Mouse (Mus musculus): ENCODE measurements around the gene Nfib. TPM values are rescaled to one million over a fixed set of nuclear protein-coding genes. Genes with fewer than 3 reads are reported as not detected.

Nfib gene
- total and polyA plus RNA-seq, 3 experiments: 0.04 to 0.11 (median 0.09) TPM

- H3K27ac ChIP-seq (ENCODE audit: insufficient read depth, low read depth): no peak overlapping the region
- TF ChIP-seq SMC3 (IDR thresholded peaks at IDR 0.05; ENCODE audit: low read depth, low read length): no peak
- no peak for TF ChIP-seq NELFE (IDR thresholded peaks at IDR 0.05; ENCODE audit: low read depth, low read length)
- TF ChIP-seq CHD2 (IDR thresholded peaks at IDR 0.05; ENCODE audit: low read length): no peak
- no peak for TF ChIP-seq MYC (IDR thresholded peaks at IDR 0.05; ENCODE audit: low read depth, low read length)
- TF ChIP-seq POLR2AphosphoS2 (IDR thresholded peaks at IDR 0.05; ENCODE audit: low read depth, low read length): no peak
- no peak for TF ChIP-seq CHD1 (IDR thresholded peaks at IDR 0.05; ENCODE audit: low read depth, low read length)
- TF ChIP-seq ZMIZ1 (IDR thresholded peaks at IDR 0.05; ENCODE audit: low read depth, low read length): no peak
- no peak for TF ChIP-seq NRF1 (IDR thresholded peaks at IDR 0.05; ENCODE audit: low read depth, low read length)
- TF ChIP-seq KAT2A (IDR thresholded peaks at IDR 0.05; ENCODE audit: insufficient replicate concordance, low read length): no peak
- no peak for TF ChIP-seq ELF1 (IDR thresholded peaks at IDR 0.05; ENCODE audit: low read depth, low read length)
- no peak for TF ChIP-seq MEF2A (IDR thresholded peaks at IDR 0.05; ENCODE audit: borderline replicate concordance, low read depth, low read length)
- TF ChIP-seq TBP (conservative IDR thresholded peaks at IDR 0.05; ENCODE audit: low read depth, low read length): no peak
- TF ChIP-seq PAX5 (IDR thresholded peaks at IDR 0.05; ENCODE audit: low read length): no peak
- no peak for TF ChIP-seq UBTF (IDR thresholded peaks at IDR 0.05; ENCODE audit: low read depth, low read length)
- TF ChIP-seq USF1 (IDR thresholded peaks at IDR 0.05; ENCODE audit: low read depth, low read length): no peak
- TF ChIP-seq ZKSCAN1 (IDR thresholded peaks at IDR 0.05; ENCODE audit: borderline replicate concordance, low read depth, low read length): no peak
- no peak for TF ChIP-seq JUN (IDR thresholded peaks at IDR 0.05; ENCODE audit: insufficient read depth, low read depth, low read length)
- no peaks in the 10 kb centered on the region for H3K9me3 ChIP-seq (replicated peaks; ENCODE audit: low read length)
- no peak overlapping the region for H3K4me3 ChIP-seq (replicated peaks in 1 of 3; ENCODE audit: low read depth in 2 of 3, low read length in 2 of 3, poor library complexity in 1 of 3)
- H3K27me3 ChIP-seq (replicated peaks): no peaks in the 10 kb centered on the region
- dilution Hi-C loops (cut with MboI; ENCODE audit: extremely low pct_ligation_motif_present, extremely low pct_unique_long_range_greater_than_20kb, low sequenced_read_pairs) (no loop called here), in situ Hi-C loops (cut with MboI; ENCODE audit: low pct_ligation_motif_present, low pct_unique_long_range_greater_than_20kb, low sequenced_read_pairs) (no loop called here)
- no peak for DNase-seq (ENCODE audit: extremely low read depth)
- H3K36me3 ChIP-seq (replicated peaks in 1 of 2; ENCODE audit: control insufficient read depth in 1 of 2, insufficient read depth in 1 of 2, low read length in 1 of 2): no peaks in the 10 kb centered on the region
- H3K4me2 ChIP-seq (ENCODE audit: insufficient read depth, low read depth, poor library complexity, severe bottlenecking): no peak overlapping the region
- H3K9ac ChIP-seq (ENCODE audit: insufficient read depth, low read depth): no peak overlapping the region
- no peaks in the 10 kb centered on the region for H3K79me2 ChIP-seq (replicated peaks; ENCODE audit: control insufficient read depth, extremely low read depth, insufficient read depth, poor library complexity, severe bottlenecking)
- H3K4me1 ChIP-seq (ENCODE audit: control insufficient read depth in 1 of 2, insufficient read depth in 2 of 2): peaks cover 5 to 24% of the 10 kb centered on the region in 2 experiments; a peak in 3 of 4 replicates
These were observed 414.2 kb downstream of the Nfib start for GRCm38 (mm10) chr4:82291174-82291847.

- H3K79me2 ChIP-seq (replicated peaks; ENCODE audit: control insufficient read depth, extremely low read depth, insufficient read depth, poor library complexity, severe bottlenecking): no peaks in the 10 kb centered on the region
- no peaks in the 10 kb centered on the region for H3K9me3 ChIP-seq (replicated peaks; ENCODE audit: low read length)
- H3K4me1 ChIP-seq (ENCODE audit: control insufficient read depth in 1 of 2, insufficient read depth in 2 of 2): peaks cover 5 to 23% of the 10 kb centered on the region in 2 experiments; a peak in 3 of 4 replicates
- H3K27me3 ChIP-seq (replicated peaks): no peaks in the 10 kb centered on the region
- TF ChIP-seq MAZ (IDR thresholded peaks at IDR 0.05; ENCODE audit: low read depth, low read length) (no peak), POLR2A (IDR thresholded peaks at IDR 0.05; ENCODE audit: low read depth, low read length) (no peak), CHD1 (IDR thresholded peaks at IDR 0.05; ENCODE audit: low read depth, low read length) (no peak), NRF1 (IDR thresholded peaks at IDR 0.05; ENCODE audit: low read depth, low read length) (no peak), ZNF384 (IDR thresholded peaks at IDR 0.05; ENCODE audit: low read depth, low read length) (no peak), MXI1 (IDR thresholded peaks at IDR 0.05; ENCODE audit: low read depth, low read length) (no peak), E2F4 (IDR thresholded peaks at IDR 0.05; ENCODE audit: insufficient replicate concordance, low read depth, low read length) (no peak)
- H3K36me3 ChIP-seq (replicated peaks in 1 of 2; ENCODE audit: control insufficient read depth in 1 of 2, insufficient read depth in 1 of 2, low read length in 1 of 2): no peaks in the 10 kb centered on the region
- H3K9ac ChIP-seq (ENCODE audit: insufficient read depth, low read depth): no peak overlapping the region
- H3K4me2 ChIP-seq (ENCODE audit: insufficient read depth, low read depth, poor library complexity, severe bottlenecking): no peak overlapping the region
- in situ Hi-C loops (cut with MboI; ENCODE audit: low pct_ligation_motif_present, low pct_unique_long_range_greater_than_20kb, low sequenced_read_pairs): no loop called here
- no peak for DNase-seq (ENCODE audit: extremely low read depth)
- dilution Hi-C loops (cut with MboI; ENCODE audit: extremely low pct_ligation_motif_present, extremely low pct_unique_long_range_greater_than_20kb, low sequenced_read_pairs): no loop called here
- H3K27ac ChIP-seq (ENCODE audit: insufficient read depth, low read depth): no peak overlapping the region
- H3K4me3 ChIP-seq (replicated peaks in 1 of 3; ENCODE audit: low read depth in 2 of 3, low read length in 2 of 3, poor library complexity in 1 of 3): no peak overlapping the region
These were observed 414.9 kb downstream of the Nfib start for GRCm38 (mm10) chr4:82290623-82291022.

Data from CH12.LX (cell line).